In genomic region chr7:89115633-89116032, GRCm38 (mm10) we compare ENCODE assay signal across 10 mouse cellular contexts.
A peak's percentile ranks its signal among the peaks of the same experiment; 100 is the strongest.
DNase-seq lines count a peak whose midpoint lies in the region; ATAC-seq and TF ChIP-seq lines count a peak whose summit lies in the region.
"Had no signal": no experiment of that assay in that cellular context is flagged by ENCODE, and none has a peak within 500 bp of the region (broad histone marks: within the 10 kb centered on the region; RNA-seq: fewer than 3 reads in every experiment).

No protein-coding gene starts in this region.

- no peaks in the 10 kb centered on the region for H3K9me3 ChIP-seq in liver, postnatal 0 days (ENCODE audit: low read length)
- H3K9me3 ChIP-seq: forebrain, embryonic 10.5 days; midbrain, embryonic 10.5 days had no signal

- peak; percentile 4 for DNase-seq in adrenal gland, postnatal 10 days
- peak; percentile 3 to 13 for DNase-seq in adrenal gland, postnatal 36 days
- peak; percentile 12 for DNase-seq in heart, postnatal 4 days
- no peak for DNase-seq in liver, postnatal 0 days
- DNase-seq in retina, embryonic 14.5 days (ENCODE audit: low spot score): no peak
- no peak for DNase-seq in layer of hippocampus, adult 8-10 months (ENCODE audit: low spot score in 2 of 2)
- DNase-seq: cerebellum, adult 18-20 months had no signal

- H3K4me3 ChIP-seq in liver, postnatal 0 days (ENCODE audit: low read depth, low read length): no peak overlapping the region
- H3K4me3 ChIP-seq: forebrain, embryonic 10.5 days; midbrain, embryonic 10.5 days had no signal

- no peak for TF ChIP-seq CTCF in liver, postnatal 0 days (IDR thresholded peaks at IDR 0.05; ENCODE audit: low read depth)

- H3K9ac ChIP-seq in liver, postnatal 0 days (replicated peaks): no peak overlapping the region

- 0 out of 2 replicates have a peak overlapping the region, but pooled peaks have one; percentile 48 for H3K27ac ChIP-seq in liver, postnatal 0 days (ENCODE audit: low read depth)
- H3K27ac ChIP-seq: forebrain, embryonic 10.5 days; midbrain, embryonic 10.5 days had no signal

- WGBS in liver, postnatal 0 days (ENCODE audit: insufficient replicate concordance): 40% methylated on average over 3 of the region's 3 CpGs

- no peak overlapping the region for H3K4me2 ChIP-seq in liver, postnatal 0 days (ENCODE audit: low read depth, low read length)

- H3K27me3 ChIP-seq in liver, postnatal 0 days (ENCODE audit: insufficient read depth, low read length): no peaks in the 10 kb centered on the region

- H3K4me1 ChIP-seq in liver, postnatal 0 days (ENCODE audit: insufficient read depth): no peaks in the 10 kb centered on the region
- H3K4me1 ChIP-seq: forebrain, embryonic 10.5 days; midbrain, embryonic 10.5 days had no signal

- H3K36me3 ChIP-seq in liver, postnatal 0 days (replicated peaks; ENCODE audit: insufficient read depth, low read length): no peaks in the 10 kb centered on the region
- H3K36me3 ChIP-seq: forebrain, embryonic 10.5 days; midbrain, embryonic 10.5 days had no signal

- no peak for ATAC-seq in liver, postnatal 0 days
- no peak for ATAC-seq in cerebellum, adult (ENCODE audit: insufficient number of reproducible peaks, low FRiP score, low TSS enrichment)

- TF ChIP-seq EP300 in liver, postnatal 0 days (IDR thresholded peaks at IDR 0.05; ENCODE audit: low read depth): no peak; the same call in 1 of the 2 replicates

Comparison
In these comparisons a context has a peak if more than half of its experiments do, and no peak if none do; other contexts are left out.
1. DNase-seq: peak in adrenal gland, postnatal 10 days (single experiment), adrenal gland, postnatal 36 days (2 of 2) and heart, postnatal 4 days (single experiment); none in liver, postnatal 0 days (single experiment), retina, embryonic 14.5 days (single experiment) and layer of hippocampus, adult 8-10 months (0 of 2).